Mouse (Mus musculus): ENCODE results near the gene Smtnl2. TPM values are rescaled to one million over a fixed set of nuclear protein-coding genes. Genes with fewer than 3 reads are reported as not detected.

The Smtnl2 gene
- polyA plus RNA-seq, 1 experiment from 2014 or later = 10.2 TPM

- Histone ChIP-seq H3K36me3 (no peaks in the 10 kb centered on the region), H3K4me3 (replicated peaks) (no peak overlapping the region), H3K4me1 (peaks cover 2% of the 10 kb centered on the region; the same call in 1 of the 2 replicates), H3K9me3 (replicated peaks) (no peaks in the 10 kb centered on the region), H3K27ac (replicated peaks) (no peak overlapping the region), H3K27me3 (replicated peaks) (no peaks in the 10 kb centered on the region), H3K9ac (replicated peaks) (no peak overlapping the region), H3K4me2 (no peak overlapping the region)
- no peak for ATAC-seq (ENCODE audit: low FRiP score)
- 84% methylated on average over 7 of the region's 7 CpGs for WGBS
These were observed 14.9 kb downstream of the Smtnl2 start for GRCm38 (mm10) chr11:72396621-72397020.

GRCm38 (mm10) chr11:72395652-72396051 is 15.9 kb downstream of the Smtnl2 start:
- ATAC-seq (ENCODE audit: low FRiP score) = no peak

DNA sequence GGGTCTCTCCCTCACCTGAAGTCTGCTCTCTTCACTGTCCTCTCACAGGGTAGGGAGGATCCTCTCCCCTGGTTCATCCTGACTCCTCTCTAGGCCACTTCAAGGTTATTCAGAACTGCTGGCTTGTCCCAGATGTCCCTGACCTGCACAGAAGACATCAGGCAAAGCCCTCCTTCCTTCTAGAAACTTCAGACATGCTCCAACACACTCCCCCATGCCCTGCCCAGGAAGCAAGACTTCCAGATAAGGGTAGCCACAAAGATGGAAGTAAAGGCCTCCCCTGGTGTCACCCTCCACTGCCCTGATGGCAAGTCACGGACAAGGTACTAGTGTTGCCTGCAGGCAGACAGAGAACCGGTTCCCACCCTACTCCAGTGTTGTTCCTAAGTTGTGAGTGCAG is 16.8 kb downstream of the Smtnl2 start:
- Histone ChIP-seq H3K9me3 (replicated peaks) (no peaks in the 10 kb centered on the region), H3K4me2 (no peak overlapping the region), H3K36me3 (no peaks in the 10 kb centered on the region), H3K27ac (replicated peaks) (no peak overlapping the region), H3K4me3 (replicated peaks) (no peak overlapping the region), H3K4me1 (peaks cover 2% of the 10 kb centered on the region; the same call in 1 of the 2 replicates), H3K27me3 (replicated peaks) (no peaks in the 10 kb centered on the region), H3K9ac (replicated peaks) (no peak overlapping the region)
- ATAC-seq (ENCODE audit: low FRiP score) = no peak
- 91% methylated on average over 2 of the region's 2 CpGs for WGBS

More at GRCm38 (mm10) chr11:72395652-72396051, 15.9 kb downstream of the Smtnl2 start:
- WGBS = 86% methylated on average over 6 of the region's 6 CpGs
- Histone ChIP-seq H3K9ac (replicated peaks) (no peak overlapping the region), H3K4me3 (replicated peaks) (no peak overlapping the region), H3K36me3 (no peaks in the 10 kb centered on the region), H3K9me3 (replicated peaks) (no peaks in the 10 kb centered on the region), H3K4me2 (no peak overlapping the region), H3K27ac (replicated peaks) (no peak overlapping the region), H3K27me3 (replicated peaks) (no peaks in the 10 kb centered on the region), H3K4me1 (peaks cover 2% of the 10 kb centered on the region; the same call in 1 of the 2 replicates)

DNA sequence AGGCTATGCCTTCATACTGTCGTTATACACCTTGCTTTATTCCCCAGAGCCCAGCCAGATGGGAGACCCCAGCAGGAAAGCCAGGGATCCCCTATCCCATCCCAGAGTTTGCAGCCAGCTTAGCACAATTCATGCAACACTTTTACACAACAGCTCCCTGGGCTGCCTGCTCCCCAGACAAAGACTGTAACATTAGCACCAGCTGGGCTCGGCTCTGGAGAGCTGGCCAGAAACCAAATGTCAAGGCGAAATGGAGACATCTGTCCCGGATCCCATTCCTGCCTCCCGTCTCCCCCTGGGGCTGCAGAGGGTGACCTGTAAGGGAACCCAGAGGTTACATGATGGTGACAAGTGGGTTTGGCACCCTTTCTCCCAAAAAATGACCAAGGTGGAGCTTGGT is 17.8 kb downstream of the Smtnl2 start:
- 33% methylated on average over 5 of the region's 5 CpGs for WGBS
- Histone ChIP-seq H3K36me3 (no peaks in the 10 kb centered on the region), H3K9ac (replicated peaks) (no peak overlapping the region), H3K27me3 (replicated peaks) (no peaks in the 10 kb centered on the region), H3K4me1 (peaks cover 2% of the 10 kb centered on the region; the same call in 1 of the 2 replicates), H3K9me3 (replicated peaks) (no peaks in the 10 kb centered on the region), H3K27ac (replicated peaks) (no peak overlapping the region), H3K4me3 (replicated peaks) (no peak overlapping the region), H3K4me2 (no peak overlapping the region)
- no peak for ATAC-seq (ENCODE audit: low FRiP score)

DNA sequence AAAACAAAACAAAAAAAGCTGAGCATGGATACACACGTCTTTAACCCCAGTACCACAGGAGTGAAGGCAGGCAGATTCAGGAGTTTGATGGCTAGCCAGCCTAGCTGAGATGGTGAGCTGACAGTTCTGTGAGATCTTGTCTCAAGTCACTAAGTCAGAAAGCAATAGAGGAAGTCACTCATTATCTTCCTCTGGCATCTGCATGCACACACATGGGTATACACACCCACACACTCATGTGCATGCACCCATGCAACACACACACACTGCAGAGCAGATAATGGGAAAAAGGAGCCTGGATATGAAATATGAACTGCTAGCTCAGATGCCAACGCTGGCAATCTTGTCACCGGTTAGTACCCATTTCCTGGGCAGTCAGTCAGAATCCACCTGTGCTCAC is 18.3 kb downstream of the Smtnl2 start:
- 83% methylated on average over 3 of the region's 3 CpGs for WGBS
- no peaks in the 10 kb centered on the region for H3K9me3 ChIP-seq (replicated peaks)

GRCm38 (mm10) chr11:72391181-72391580 is 20.3 kb downstream of the Smtnl2 start:
- Histone ChIP-seq H3K4me1 (peaks cover under 1% of the 10 kb centered on the region; the same call in 1 of the 2 replicates), H3K9me3 (replicated peaks) (no peaks in the 10 kb centered on the region), H3K9ac (replicated peaks) (no peak overlapping the region), H3K4me3 (replicated peaks) (no peak overlapping the region), H3K27ac (replicated peaks) (no peak overlapping the region), H3K27me3 (replicated peaks) (no peaks in the 10 kb centered on the region), H3K36me3 (no peaks in the 10 kb centered on the region), H3K4me2 (no peak overlapping the region)
- no peak for ATAC-seq (ENCODE audit: low FRiP score)
- 93% methylated on average over 13 of the region's 13 CpGs for WGBS

More for the DNA sequence above, 18.3 kb downstream of the Smtnl2 start:
- Histone ChIP-seq H3K9ac (replicated peaks) (no peak overlapping the region), H3K4me1 (peaks cover 2% of the 10 kb centered on the region; the same call in 1 of the 2 replicates), H3K27ac (replicated peaks) (no peak overlapping the region), H3K36me3 (no peaks in the 10 kb centered on the region), H3K4me3 (replicated peaks) (no peak overlapping the region), H3K4me2 (no peak overlapping the region), H3K27me3 (replicated peaks) (no peaks in the 10 kb centered on the region)
- no peak for ATAC-seq (ENCODE audit: low FRiP score)

GRCm38 (mm10) chr11:72389407-72390142 is 21.9 kb downstream of the Smtnl2 start:
- no peaks in the 10 kb centered on the region; the same call in 1 of the 2 replicates for H3K4me1 ChIP-seq
- WGBS = 86% methylated on average over 7 of the region's 7 CpGs
- no peaks in the 10 kb centered on the region for H3K36me3 ChIP-seq
- H3K9ac ChIP-seq (replicated peaks) = no peak overlapping the region
- no peak for ATAC-seq (ENCODE audit: low FRiP score)
- H3K4me3 ChIP-seq (replicated peaks) = no peak overlapping the region
- no peaks in the 10 kb centered on the region for H3K9me3 ChIP-seq (replicated peaks)
- no peak overlapping the region for H3K4me2 ChIP-seq
- H3K27me3 ChIP-seq (replicated peaks) = no peaks in the 10 kb centered on the region
- no peak overlapping the region for H3K27ac ChIP-seq (replicated peaks)

DNA sequence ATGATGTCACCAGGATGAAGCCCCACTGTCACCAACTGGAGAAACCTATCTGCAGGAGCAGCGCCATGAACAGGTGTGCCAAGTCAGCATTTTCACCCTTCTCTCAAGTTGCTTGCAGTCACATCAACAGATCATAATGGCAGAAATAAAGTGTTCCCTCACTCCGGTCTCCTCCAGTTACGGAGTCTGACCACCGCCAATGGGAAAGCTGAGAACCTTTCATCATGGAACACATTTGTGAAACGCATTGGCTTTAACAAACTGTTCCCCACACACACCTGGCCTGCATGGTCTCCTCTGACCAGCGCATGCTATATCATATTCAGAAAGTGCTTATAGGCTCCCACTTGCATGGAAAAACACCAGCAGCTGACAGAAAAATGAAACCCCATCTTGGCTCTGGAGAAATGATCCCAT is 23.4 kb downstream of the Smtnl2 start:
- Histone ChIP-seq H3K27me3 (replicated peaks) (no peaks in the 10 kb centered on the region), H3K4me2 (no peak overlapping the region), H3K9me3 (replicated peaks) (no peaks in the 10 kb centered on the region), H3K36me3 (no peaks in the 10 kb centered on the region), H3K9ac (replicated peaks) (no peak overlapping the region), H3K27ac (replicated peaks) (no peak overlapping the region), H3K4me1 (no peaks in the 10 kb centered on the region), H3K4me3 (replicated peaks) (no peak overlapping the region)
- no peak for ATAC-seq (ENCODE audit: low FRiP score)
- WGBS = 98% methylated on average over 6 of the region's 6 CpGs

GRCm38 (mm10) chr11:72379351-72379750 is 32.2 kb downstream of the Smtnl2 start:
- no peaks in the 10 kb centered on the region for H3K36me3 ChIP-seq
- no peak overlapping the region for H3K4me3 ChIP-seq (replicated peaks)
- no peak for ATAC-seq (ENCODE audit: low FRiP score)
- H3K27ac ChIP-seq (replicated peaks) = no peak overlapping the region
- no peaks in the 10 kb centered on the region for H3K27me3 ChIP-seq (replicated peaks)
- 78% methylated on average over 4 of the region's 4 CpGs for WGBS
- no peaks in the 10 kb centered on the region for H3K9me3 ChIP-seq (replicated peaks)
- no peak overlapping the region for H3K9ac ChIP-seq (replicated peaks)
- H3K4me1 ChIP-seq = no peaks in the 10 kb centered on the region
- no peak overlapping the region for H3K4me2 ChIP-seq

DNA sequence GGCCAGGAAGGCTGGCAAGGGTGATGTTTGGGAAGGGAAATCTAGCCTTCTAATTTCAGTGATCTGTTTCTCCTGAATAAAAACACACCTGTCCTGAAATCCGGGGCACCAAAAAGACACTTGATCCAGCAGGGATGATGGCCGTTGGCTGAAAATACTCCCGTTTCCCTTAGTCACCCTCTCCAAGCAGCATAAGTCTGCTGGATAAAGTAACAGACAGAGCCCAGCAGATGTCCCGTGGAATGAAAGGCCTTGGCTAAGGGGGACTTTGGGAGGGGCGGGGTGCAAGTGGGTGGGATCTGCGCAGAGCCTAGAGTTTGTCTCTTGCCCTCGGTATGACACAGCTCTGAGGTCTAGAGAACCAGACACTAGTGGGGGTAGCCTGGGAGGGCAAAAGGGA is 33.3 kb downstream of the Smtnl2 start:
- WGBS = 77% methylated on average over 7 of the region's 7 CpGs
- no peak for ATAC-seq (ENCODE audit: low FRiP score)
- Histone ChIP-seq H3K4me3 (replicated peaks) (no peak overlapping the region), H3K9ac (replicated peaks) (no peak overlapping the region), H3K4me1 (no peaks in the 10 kb centered on the region), H3K27ac (replicated peaks) (no peak overlapping the region), H3K9me3 (replicated peaks) (no peaks in the 10 kb centered on the region), H3K36me3 (no peaks in the 10 kb centered on the region), H3K27me3 (replicated peaks) (no peaks in the 10 kb centered on the region), H3K4me2 (no peak overlapping the region)

GRCm38 (mm10) chr11:72376562-72376961 is 35.0 kb downstream of the Smtnl2 start:
- ATAC-seq (ENCODE audit: low FRiP score) = no peak
- Histone ChIP-seq H3K4me3 (replicated peaks) (no peak overlapping the region), H3K4me2 (no peak overlapping the region), H3K27ac (replicated peaks) (no peak overlapping the region), H3K27me3 (replicated peaks) (no peaks in the 10 kb centered on the region), H3K9ac (replicated peaks) (no peak overlapping the region), H3K4me1 (no peaks in the 10 kb centered on the region), H3K9me3 (replicated peaks) (no peaks in the 10 kb centered on the region), H3K36me3 (no peaks in the 10 kb centered on the region)
- WGBS = 76% methylated on average over 2 of the region's 2 CpGs

GRCm38 (mm10) chr11:72369904-72370672 is 41.4 kb downstream of the Smtnl2 start:
- Histone ChIP-seq H3K27ac (replicated peaks) (no peak overlapping the region), H3K4me1 (peaks cover 6% of the 10 kb centered on the region), H3K4me2 (no peak overlapping the region), H3K9me3 (replicated peaks) (no peaks in the 10 kb centered on the region), H3K4me3 (replicated peaks) (no peak overlapping the region), H3K36me3 (no peaks in the 10 kb centered on the region), H3K9ac (replicated peaks) (no peak overlapping the region), H3K27me3 (replicated peaks) (no peaks in the 10 kb centered on the region)
- 41% methylated on average over 12 of the region's 12 CpGs for WGBS
- ATAC-seq (ENCODE audit: low FRiP score) = no peak

All from neural tube, embryonic 15.5 days (tissue).